Mouse (Mus musculus): ENCODE measurements around the gene Zic5. TPM values are rescaled to one million over a fixed set of nuclear protein-coding genes. Genes with fewer than 3 reads are reported as not detected.

Zic5 gene
- polyA plus RNA-seq (2015; fragmentation: Nextera tagmentation; extraction: Ambion mirVana) = 10.9 and 13.9 TPM in 2 replicates

GRCm38 (mm10) chr14:122464763-122465741 lies at the start of gene Zic5:
Gene Zic5, minus strand, starts transcription at chr14:122465677.
- H3K9ac ChIP-seq = peak within 1 kb of the TSS; percentile 82
- under 1% methylated on average over 55 of the region's 62 CpGs for WGBS
- peaks cover 94% of the 10 kb centered on the region for H3K27me3 ChIP-seq

GRCm38 (mm10) chr14:122513511-122514036 lies 48.1 kb upstream of the Zic5 start:
- H3K9ac ChIP-seq = no peak overlapping the region
- no peak overlapping the region for H3K27ac ChIP-seq
- no peak overlapping the region for H3K4me3 ChIP-seq
- 77% methylated on average over 1 of the region's 1 CpGs for WGBS
- no peaks in the 10 kb centered on the region for H3K9me3 ChIP-seq
- H3K36me3 ChIP-seq = no peaks in the 10 kb centered on the region
- H3K27me3 ChIP-seq = no peaks in the 10 kb centered on the region
- ATAC-seq (ENCODE audit: low FRiP score) = no peak
- H3K4me2 ChIP-seq = no peak overlapping the region
- H3K4me1 ChIP-seq (replicated peaks) = no peaks in the 10 kb centered on the region

More at GRCm38 (mm10) chr14:122464763-122465741, at the start of gene Zic5:
- Histone ChIP-seq H3K4me1 (replicated peaks) (peaks cover 24% of the 10 kb centered on the region), H3K27ac (peak within 1 kb of the TSS; percentile 92), H3K9me3 (no peaks in the 10 kb centered on the region), H3K36me3 (no peaks in the 10 kb centered on the region), H3K4me3 (peak within 1 kb of the TSS; percentile 54), H3K4me2 (peak within 1 kb of the TSS; percentile 68)
- ATAC-seq (ENCODE audit: low FRiP score) = peak; percentile 72

DNA sequence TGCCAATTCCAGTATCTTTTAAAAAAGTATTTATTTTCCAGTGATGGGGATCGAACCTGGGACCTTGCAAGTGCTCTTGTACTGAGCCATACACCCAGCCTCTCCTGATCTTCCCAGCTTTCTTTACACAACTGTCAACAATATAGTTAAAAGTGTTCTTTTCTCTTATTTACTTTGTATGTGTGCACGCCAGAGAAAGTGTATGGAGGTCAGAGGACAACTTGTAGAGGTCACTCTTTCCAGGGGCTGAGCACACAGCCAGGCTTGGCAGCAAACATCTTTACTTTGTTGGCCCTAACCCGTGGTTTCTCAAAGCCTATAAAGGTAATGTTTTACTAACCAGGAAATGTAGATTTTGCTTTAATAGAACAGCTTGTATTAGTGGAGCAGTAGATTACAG lies 46.0 kb upstream of the Zic5 start:
- Histone ChIP-seq H3K9ac (no peak overlapping the region), H3K27me3 (no peaks in the 10 kb centered on the region), H3K36me3 (no peaks in the 10 kb centered on the region), H3K4me2 (no peak overlapping the region), H3K27ac (no peak overlapping the region), H3K9me3 (no peaks in the 10 kb centered on the region), H3K4me1 (replicated peaks) (no peaks in the 10 kb centered on the region), H3K4me3 (no peak overlapping the region)
- no peak for ATAC-seq (ENCODE audit: low FRiP score)
- WGBS = 72% methylated on average over 3 of the region's 3 CpGs

GRCm38 (mm10) chr14:122509058-122509457 lies 43.6 kb upstream of the Zic5 start:
- H3K9me3 ChIP-seq = no peaks in the 10 kb centered on the region
- H3K4me2 ChIP-seq = no peak overlapping the region
- WGBS = 30% methylated on average over 2 of the region's 2 CpGs
- H3K4me1 ChIP-seq (replicated peaks) = no peaks in the 10 kb centered on the region
- no peak overlapping the region for H3K9ac ChIP-seq
- no peaks in the 10 kb centered on the region for H3K36me3 ChIP-seq
- no peak overlapping the region for H3K4me3 ChIP-seq
- H3K27ac ChIP-seq = no peak overlapping the region
- ATAC-seq (ENCODE audit: low FRiP score) = no peak
- H3K27me3 ChIP-seq = no peaks in the 10 kb centered on the region

- H3K36me3 ChIP-seq = no peaks in the 10 kb centered on the region
- H3K4me1 ChIP-seq (replicated peaks) = peaks cover 9% of the 10 kb centered on the region
- no peak overlapping the region for H3K4me3 ChIP-seq
- H3K9ac ChIP-seq = no peak overlapping the region
- peaks cover 57% of the 10 kb centered on the region for H3K27me3 ChIP-seq
- peaks cover 3% of the 10 kb centered on the region; the same call in 1 of the 2 replicates for H3K9me3 ChIP-seq
- no peak overlapping the region for H3K27ac ChIP-seq
- WGBS = 77% methylated on average over 1 of the region's 1 CpGs
- no peak for ATAC-seq (ENCODE audit: low FRiP score)
- no peak overlapping the region for H3K4me2 ChIP-seq
These were observed 26.5 kb upstream of the Zic5 start for GRCm38 (mm10) chr14:122492015-122492414.

DNA sequence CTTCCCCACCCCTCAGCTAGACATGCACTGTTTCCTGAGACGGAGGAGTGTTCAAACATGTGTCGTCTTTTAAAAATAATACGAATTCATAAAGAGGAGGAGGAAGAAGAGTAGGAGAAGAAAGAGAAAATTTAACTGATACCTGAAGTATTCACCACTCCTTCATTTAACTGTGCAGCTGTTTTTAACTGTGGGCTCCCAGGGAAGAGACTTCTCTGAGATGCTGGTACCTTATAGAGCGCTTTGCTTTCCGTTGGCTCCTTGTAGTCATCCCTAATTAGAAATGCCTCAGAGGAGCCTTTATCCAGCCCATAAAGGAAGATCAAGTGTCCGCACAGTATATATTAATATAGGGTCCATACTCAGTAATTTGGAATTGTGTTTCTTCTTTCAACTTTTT lies 26.0 kb upstream of the Zic5 start:
- 64% methylated on average over 6 of the region's 6 CpGs for WGBS
- H3K9me3 ChIP-seq = peaks cover 3% of the 10 kb centered on the region; the same call in 1 of the 2 replicates
- H3K27me3 ChIP-seq = peaks cover 60% of the 10 kb centered on the region
- 0 out of 2 replicates have a peak, but pooled peaks have one; percentile 22 for ATAC-seq (ENCODE audit: low FRiP score)
- H3K27ac ChIP-seq = no peak overlapping the region
- H3K4me1 ChIP-seq (replicated peaks) = peaks cover 9% of the 10 kb centered on the region
- no peak overlapping the region for H3K4me3 ChIP-seq
- no peak overlapping the region for H3K4me2 ChIP-seq
- H3K36me3 ChIP-seq = no peaks in the 10 kb centered on the region
- H3K9ac ChIP-seq = no peak overlapping the region

DNA sequence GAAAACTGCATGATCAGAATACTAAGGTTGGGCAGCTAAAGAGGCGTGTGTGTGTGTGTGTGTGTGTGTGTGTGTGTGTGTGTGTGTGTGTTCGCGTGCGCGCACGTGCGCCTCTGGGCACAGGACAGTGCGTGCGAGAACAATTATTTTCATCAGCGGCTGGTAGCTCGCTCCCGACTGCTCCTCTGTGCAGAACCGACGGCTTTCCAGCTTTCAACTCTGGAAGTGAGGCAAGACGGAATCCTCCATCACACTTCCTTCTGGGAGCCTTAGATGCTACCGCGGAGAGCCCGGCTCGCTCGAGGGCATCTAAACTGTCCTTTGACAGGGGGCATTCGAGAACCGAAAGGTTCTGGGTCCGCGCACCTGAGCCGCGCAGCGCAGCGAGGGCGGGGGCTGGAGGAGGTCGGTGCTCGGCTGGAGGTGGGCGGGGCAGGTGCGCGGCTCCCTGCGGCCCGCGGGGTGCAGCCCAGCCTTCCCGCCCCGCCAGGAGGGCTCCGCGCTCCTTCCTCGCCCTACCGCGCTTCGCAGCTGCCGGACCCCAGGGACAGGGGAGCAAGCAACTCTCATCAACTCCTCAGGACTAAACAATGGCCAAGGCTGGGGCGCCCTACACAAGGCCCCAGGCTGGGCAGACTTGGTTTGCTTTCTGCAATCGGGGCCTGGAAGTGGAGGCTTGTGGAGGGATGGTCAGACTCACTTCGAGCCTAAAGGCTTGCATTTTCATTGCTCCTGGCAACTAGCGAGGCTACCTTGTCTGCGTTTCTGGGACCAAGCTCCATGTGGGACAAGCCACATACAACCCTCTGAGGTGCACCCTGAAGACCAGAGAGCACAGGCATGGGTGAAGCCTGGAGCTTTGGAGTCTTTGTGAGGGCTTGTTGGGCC lies 25.2 kb upstream of the Zic5 start, which contains the start of gene Gm10837:
Gm10837 (plus strand) TSS at position 146 of the 888 bp plus-strand sequence.
- H3K27me3 ChIP-seq = peaks cover 63% of the 10 kb centered on the region
- no peaks in the 10 kb centered on the region for H3K36me3 ChIP-seq
- peak; percentile 83 for ATAC-seq (ENCODE audit: low FRiP score)
- peak within 1 kb of the TSS; percentile 31 for H3K27ac ChIP-seq
- H3K4me2 ChIP-seq = peak within 1 kb of the TSS; percentile 49
- H3K4me1 ChIP-seq (replicated peaks) = peaks cover 9% of the 10 kb centered on the region
- peak within 1 kb of the TSS; percentile 31 for H3K4me3 ChIP-seq
- H3K9me3 ChIP-seq = peaks cover 3% of the 10 kb centered on the region; the same call in 1 of the 2 replicates
- WGBS = under 1% methylated on average over 51 of the region's 51 CpGs
- peak within 1 kb of the TSS; percentile 46 for H3K9ac ChIP-seq

DNA sequence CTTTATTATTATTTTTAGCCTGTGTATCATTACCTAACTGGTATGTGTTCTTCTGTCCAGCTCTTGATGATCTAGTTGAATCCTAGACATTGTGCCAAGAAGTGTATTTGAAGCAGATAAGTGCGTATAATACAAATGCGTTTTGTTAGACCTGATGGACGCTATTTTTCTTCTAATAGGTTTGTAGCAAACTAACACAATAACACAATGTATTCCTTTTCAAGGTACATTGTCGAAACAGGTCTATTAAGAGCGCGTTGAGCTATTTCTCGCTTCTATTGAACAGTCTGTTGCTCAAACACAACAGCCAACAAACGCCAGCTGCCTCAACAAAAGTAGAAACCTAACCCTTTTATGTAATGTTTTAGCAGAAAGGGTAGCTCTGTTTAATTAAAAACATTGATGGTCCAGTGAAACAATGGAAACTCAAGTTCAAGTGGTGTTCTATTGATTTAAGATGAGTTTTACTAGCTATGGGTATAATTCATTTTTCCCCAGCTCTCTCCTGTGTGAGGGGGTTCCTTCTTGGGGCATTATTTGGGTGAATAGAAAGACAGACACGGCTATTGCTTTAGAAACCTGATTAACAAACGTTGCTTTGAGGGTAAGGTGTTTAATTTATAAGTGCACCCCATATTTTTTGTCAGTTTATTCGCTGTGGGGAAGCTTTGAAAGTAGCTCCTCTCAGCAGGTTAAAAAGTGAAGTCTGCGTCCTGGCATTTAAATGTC lies 24.4 kb upstream of the Zic5 start:
- Histone ChIP-seq H3K27me3 (peaks cover 71% of the 10 kb centered on the region), H3K27ac (peak overlapping the region; percentile 31; the same call in 1 of the 2 replicates), H3K4me2 (peak overlapping the region; percentile 49), H3K9ac (no peak overlapping the region), H3K4me1 (replicated peaks) (peaks cover 13% of the 10 kb centered on the region), H3K36me3 (no peaks in the 10 kb centered on the region), H3K4me3 (no peak overlapping the region), H3K9me3 (peaks cover 3% of the 10 kb centered on the region; the same call in 1 of the 2 replicates)
- 2% methylated on average over 12 of the region's 12 CpGs for WGBS
- ATAC-seq (ENCODE audit: low FRiP score) = no peak

DNA sequence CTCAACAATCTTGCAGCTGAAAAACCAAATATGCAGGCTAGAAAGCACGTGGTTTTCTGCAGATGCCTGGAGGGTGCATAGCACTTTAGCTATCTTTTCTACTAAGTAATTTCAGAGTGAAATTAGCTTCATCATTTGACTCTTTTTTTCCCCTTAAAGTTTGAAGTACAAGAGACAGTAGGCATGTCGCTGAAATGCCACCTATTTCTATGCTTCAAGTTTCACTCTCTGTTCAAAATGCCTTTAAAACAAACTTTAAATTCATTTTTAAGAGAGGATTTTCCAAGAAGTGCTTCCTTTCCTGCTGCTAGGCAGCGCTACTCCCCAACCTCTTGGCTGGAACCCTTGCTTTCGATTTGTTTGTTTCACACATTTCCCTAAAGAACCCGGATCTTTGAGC lies 23.6 kb upstream of the Zic5 start:
- peaks cover 14% of the 10 kb centered on the region for H3K4me1 ChIP-seq (replicated peaks)
- H3K27me3 ChIP-seq = peaks cover 79% of the 10 kb centered on the region
- H3K9ac ChIP-seq = no peak overlapping the region
- WGBS = under 1% methylated on average over 5 of the region's 5 CpGs
- no peak overlapping the region for H3K4me3 ChIP-seq
- H3K4me2 ChIP-seq = 0 out of 2 replicates have a peak overlapping the region, but pooled peaks have one; percentile 21
- H3K9me3 ChIP-seq = peaks cover 3% of the 10 kb centered on the region; the same call in 1 of the 2 replicates
- no peak for ATAC-seq (ENCODE audit: low FRiP score)
- H3K36me3 ChIP-seq = no peaks in the 10 kb centered on the region
- 0 out of 2 replicates have a peak overlapping the region, but pooled peaks have one; percentile 12 for H3K27ac ChIP-seq

- 5% methylated on average over 5 of the region's 5 CpGs for WGBS
- ATAC-seq (ENCODE audit: low FRiP score) = no peak
- peaks cover 20% of the 10 kb centered on the region for H3K4me1 ChIP-seq (replicated peaks)
These were observed 21.9 kb upstream of the Zic5 start for GRCm38 (mm10) chr14:122487366-122487765.

DNA sequence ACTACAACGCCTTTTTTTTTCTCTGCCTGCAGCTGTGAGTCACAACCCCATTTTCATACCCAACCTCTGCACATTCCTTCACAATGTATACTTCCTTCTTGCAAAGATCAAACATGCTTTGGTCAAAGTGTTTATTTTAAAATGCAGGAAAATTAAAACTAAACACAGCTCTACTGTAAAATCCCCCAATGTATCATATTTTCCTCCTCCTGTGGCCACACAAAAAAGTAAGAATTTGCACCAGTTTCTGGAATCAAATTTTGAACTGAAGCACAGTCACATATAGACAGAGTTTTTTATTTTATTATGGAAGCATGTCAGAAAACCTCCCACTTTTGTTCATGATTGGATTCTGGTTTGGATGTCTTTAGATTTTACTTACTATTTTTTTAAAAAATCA lies 21.1 kb upstream of the Zic5 start:
- ATAC-seq (ENCODE audit: low FRiP score) = no peak
- Histone ChIP-seq H3K27ac (no peak overlapping the region), H3K9me3 (no peaks in the 10 kb centered on the region), H3K27me3 (peaks cover 84% of the 10 kb centered on the region), H3K4me2 (no peak overlapping the region), H3K4me3 (no peak overlapping the region), H3K4me1 (replicated peaks) (peaks cover 20% of the 10 kb centered on the region), H3K36me3 (no peaks in the 10 kb centered on the region), H3K9ac (no peak overlapping the region)
- 9% methylated on average over 1 of the region's 1 CpGs for WGBS

More at GRCm38 (mm10) chr14:122487366-122487765, 21.9 kb upstream of the Zic5 start:
- no peaks in the 10 kb centered on the region for H3K36me3 ChIP-seq
- H3K9ac ChIP-seq = no peak overlapping the region
- H3K4me3 ChIP-seq = no peak overlapping the region
- H3K9me3 ChIP-seq = no peaks in the 10 kb centered on the region
- peaks cover 79% of the 10 kb centered on the region for H3K27me3 ChIP-seq
- H3K27ac ChIP-seq = no peak overlapping the region; the same call in 1 of the 2 replicates
- peak overlapping the region; percentile 7; the same call in 1 of the 2 replicates for H3K4me2 ChIP-seq
